Mouse (Mus musculus) lung, embryonic 15.5 days (tissue): ENCODE measurements at regions not wholly inside any gene's neighbourhood (a gene's known extent, or its start where the extent isn't known, plus 50 kb on each side); places are given as distances from the start of the nearest gene placed in this dataset.

Experiments used
- ATAC-seq: fragments of 200-750 bp; cut with Nextera tagmentation; 2 replicates; pipeline ENCODE4 v1.8.0; 2017; ENCODE audit warnings: moderate number of reproducible peaks, borderline replicate concordance; ENCODE audit not compliant: low FRiP score, low TSS enrichment; ENCODE audit errors: extremely low read depth
- H3K27ac ChIP-seq: fragments of 300-500 bp; sonication (generic); 2 replicates; pipeline ENCODE4 v1.5.1; 2015; ENCODE audit warnings: moderate library complexity, mild to moderate bottlenecking, inconsistent platforms
- H3K27me3 ChIP-seq: fragments of 300-500 bp; sonication (generic); 2 replicates; pipeline ENCODE4 v1.6.1; 2015; ENCODE audit warnings: inconsistent platforms
- H3K36me3 ChIP-seq: fragments of 300-500 bp; sonication (generic); 2 replicates; pipeline ENCODE4 v1.6.1; 2015; ENCODE audit warnings: inconsistent platforms
- H3K4me1 ChIP-seq: fragments of 300-500 bp; sonication (generic); 2 replicates; pipeline ENCODE4 v1.6.1; 2015; ENCODE audit warnings: inconsistent platforms
- H3K4me2 ChIP-seq: fragments of 300-500 bp; sonication (generic); 2 replicates; pipeline ENCODE4 v1.6.1; 2015; ENCODE audit warnings: inconsistent platforms, mild to moderate bottlenecking, moderate library complexity
- H3K4me3 ChIP-seq: fragments of 300-500 bp; sonication (generic); 2 replicates; pipeline ENCODE4 v1.5.1; 2015; ENCODE audit warnings: mild to moderate bottlenecking, inconsistent platforms
- H3K9ac ChIP-seq: fragments of 300-500 bp; sonication (generic); 2 replicates; pipeline ENCODE4 v1.6.1; 2015; ENCODE audit warnings: inconsistent platforms
- H3K9me3 ChIP-seq: fragments of 300-500 bp; sonication (generic); 2 replicates; pipeline ENCODE4 v1.6.1; 2016; ENCODE audit warnings: inconsistent platforms
- WGBS: fragments of 180-500 bp; shearing (Covaris S2); methylation state at CpG from one replicate; pipeline ENCODE4 v1.1.7; 2015; 5-methylcytosine and 5-hydroxymethylcytosine counted together

GRCm38 (mm10) chr2:159863185-159863584, 470.8 kb downstream of the Gm826 start:
- Histone ChIP-seq H3K4me3 (no peak overlapping the region), H3K27ac (no peak overlapping the region), H3K36me3 (no peaks in the 10 kb centered on the region), H3K4me1 (no peaks in the 10 kb centered on the region), H3K9ac (no peak overlapping the region), H3K27me3 (no peaks in the 10 kb centered on the region), H3K9me3 (no peaks in the 10 kb centered on the region), H3K4me2 (no peak overlapping the region)
- 4% methylated on average over 1 of the region's 1 CpGs for WGBS
- peak; percentile 64; the same call in 1 of the 2 replicates for ATAC-seq

GRCm38 (mm10) chr2:159853891-159854665, 479.9 kb downstream of the Gm826 start:
- ATAC-seq: no peak
- Histone ChIP-seq H3K4me3 (no peak overlapping the region), H3K27me3 (no peaks in the 10 kb centered on the region), H3K9me3 (no peaks in the 10 kb centered on the region), H3K27ac (no peak overlapping the region), H3K36me3 (no peaks in the 10 kb centered on the region), H3K9ac (no peak overlapping the region), H3K4me1 (no peaks in the 10 kb centered on the region), H3K4me2 (no peak overlapping the region)
- WGBS: 77% methylated on average over 5 of the region's 5 CpGs

GRCm38 (mm10) chr2:159852959-159853358, 481.0 kb downstream of the Gm826 start:
- no peak overlapping the region for H3K27ac ChIP-seq
- H3K4me3 ChIP-seq: no peak overlapping the region
- no peak overlapping the region for H3K9ac ChIP-seq
- 78% methylated on average over 4 of the region's 4 CpGs for WGBS
- H3K36me3 ChIP-seq: no peaks in the 10 kb centered on the region
- no peak for ATAC-seq
- H3K4me1 ChIP-seq: no peaks in the 10 kb centered on the region
- H3K27me3 ChIP-seq: no peaks in the 10 kb centered on the region
- H3K9me3 ChIP-seq: no peaks in the 10 kb centered on the region
- no peak overlapping the region for H3K4me2 ChIP-seq

GRCm38 (mm10) chr2:159832488-159833113, 501.4 kb downstream of the Gm826 start:
- H3K36me3 ChIP-seq: no peaks in the 10 kb centered on the region
- H3K4me1 ChIP-seq: peaks cover 9% of the 10 kb centered on the region
- H3K4me3 ChIP-seq: no peak overlapping the region
- no peaks in the 10 kb centered on the region for H3K27me3 ChIP-seq
- H3K27ac ChIP-seq: no peak overlapping the region
- peak; percentile 70; the same call in 1 of the 2 replicates for ATAC-seq
- no peaks in the 10 kb centered on the region for H3K9me3 ChIP-seq
- 44% methylated on average over 7 of the region's 7 CpGs for WGBS
- H3K4me2 ChIP-seq: no peak overlapping the region
- H3K9ac ChIP-seq: no peak overlapping the region

GRCm38 (mm10) chr2:159826417-159826816, 507.5 kb downstream of the Gm826 start:
- WGBS: 77% methylated on average over 2 of the region's 2 CpGs
- H3K4me3 ChIP-seq: no peak overlapping the region
- no peak overlapping the region for H3K9ac ChIP-seq
- H3K9me3 ChIP-seq: no peaks in the 10 kb centered on the region
- H3K27me3 ChIP-seq: no peaks in the 10 kb centered on the region
- no peaks in the 10 kb centered on the region for H3K36me3 ChIP-seq
- H3K4me1 ChIP-seq: no peaks in the 10 kb centered on the region
- no peak for ATAC-seq
- no peak overlapping the region for H3K4me2 ChIP-seq
- no peak overlapping the region for H3K27ac ChIP-seq

GRCm38 (mm10) chr2:159818556-159818955, 515.4 kb downstream of the Gm826 start:
- ATAC-seq: no peak
- Histone ChIP-seq H3K27ac (no peak overlapping the region), H3K27me3 (no peaks in the 10 kb centered on the region), H3K4me3 (no peak overlapping the region), H3K4me2 (no peak overlapping the region), H3K4me1 (no peaks in the 10 kb centered on the region), H3K9ac (no peak overlapping the region), H3K9me3 (no peaks in the 10 kb centered on the region), H3K36me3 (no peaks in the 10 kb centered on the region)
- WGBS: 54% methylated on average over 2 of the region's 2 CpGs

- 83% methylated on average over 8 of the region's 8 CpGs for WGBS
Measured at GRCm38 (mm10) chr2:159816344-159816743, 517.6 kb downstream of the Gm826 start.

More at GRCm38 (mm10) chr2:159816344-159816743, 517.6 kb downstream of the Gm826 start:
- no peaks in the 10 kb centered on the region for H3K9me3 ChIP-seq
- H3K4me3 ChIP-seq: no peak overlapping the region
- no peak overlapping the region for H3K27ac ChIP-seq
- H3K4me2 ChIP-seq: no peak overlapping the region
- no peaks in the 10 kb centered on the region for H3K4me1 ChIP-seq
- no peaks in the 10 kb centered on the region for H3K36me3 ChIP-seq
- H3K27me3 ChIP-seq: no peaks in the 10 kb centered on the region
- no peak overlapping the region for H3K9ac ChIP-seq
- no peak for ATAC-seq
